Mouse (Mus musculus): Measurements from ENCODE around the gene Tecpr2. TPM values are rescaled to one million over a fixed set of nuclear protein-coding genes. Genes with fewer than 3 reads are reported as not detected.

Gene Tecpr2
- total and polyA plus RNA-seq, 3 experiments, result 3.6 to 5.2 (median 5.1) TPM

GRCm38 (mm10) chr12:110991361-110992127, 102.5 kb downstream of the Tecpr2 start:
- peaks cover 1% of the 10 kb centered on the region; the same call in 1 of the 2 replicates for H3K4me1 ChIP-seq (ENCODE audit: control insufficient read depth, insufficient read depth, low read length)
- peak overlapping the region; percentile 47 for H3K9ac ChIP-seq (ENCODE audit: low read depth, low read length)
- H3K27ac ChIP-seq, result peak overlapping the region; percentile 70
- intact Hi-C loops (cut with DNase I), result loop anchor here (1.0 to 5.0 kb wide), 2 partner anchors 46 to 55 kb away; partner anchors contain the start of gene Rcor1
- no peaks in the 10 kb centered on the region for H3K79me2 ChIP-seq (replicated peaks; ENCODE audit: control insufficient read depth, insufficient read depth, low read length)
- H3K4me3 ChIP-seq, result peak overlapping the region; percentile 61
- 10% methylated on average over 23 of the region's 23 CpGs for WGBS
- H3K27me3 ChIP-seq (ENCODE audit: control insufficient read depth, insufficient read depth, low read length), result no peaks in the 10 kb centered on the region
- no peaks in the 10 kb centered on the region for H3K36me3 ChIP-seq (ENCODE audit: control insufficient read depth, insufficient read depth, low read length)
- peak; percentile 76 to 77 for DNase-seq
- no peak for TF ChIP-seq EP300 (IDR thresholded peaks at IDR 0.05; ENCODE audit: insufficient read depth, low read depth, low read length)
- TF ChIP-seq POLR2A (IDR thresholded peaks at IDR 0.05; ENCODE audit: insufficient read depth, low read depth, low read length), result no peak; the same call in 1 of the 2 replicates
- TF ChIP-seq CTCF (IDR thresholded peaks at IDR 0.05), result peak; percentile 57

- H3K9ac ChIP-seq (ENCODE audit: low read depth, low read length), result peak overlapping the region; percentile 83
- H3K4me1 ChIP-seq (ENCODE audit: control insufficient read depth, insufficient read depth, low read length), result peaks cover 1% of the 10 kb centered on the region; the same call in 1 of the 2 replicates
- peak; percentile 92 to 95 for DNase-seq
- intact Hi-C loops (cut with DNase I), result loop anchor here (1.0 to 5.0 kb wide), 2 partner anchors 45 to 56 kb away; partner anchors contain the start of gene Rcor1
- H3K36me3 ChIP-seq (ENCODE audit: control insufficient read depth, insufficient read depth, low read length), result no peaks in the 10 kb centered on the region
- H3K27me3 ChIP-seq (ENCODE audit: control insufficient read depth, insufficient read depth, low read length), result no peaks in the 10 kb centered on the region
- no peaks in the 10 kb centered on the region for H3K79me2 ChIP-seq (replicated peaks; ENCODE audit: control insufficient read depth, insufficient read depth, low read length)
- 0% methylated on average over 24 of the region's 24 CpGs for WGBS
- TF ChIP-seq CTCF (IDR thresholded peaks at IDR 0.05) (peak; percentile 86), EP300 (IDR thresholded peaks at IDR 0.05; ENCODE audit: insufficient read depth, low read depth, low read length) (no peak), POLR2A (IDR thresholded peaks at IDR 0.05; ENCODE audit: insufficient read depth, low read depth, low read length) (0 out of 2 replicates have a peak, but pooled peaks have one; percentile 24)
- peak overlapping the region; percentile 70 for H3K27ac ChIP-seq
- H3K4me3 ChIP-seq, result peak overlapping the region; percentile 61
Observed at GRCm38 (mm10) chr12:110992128-110992553, 103.1 kb downstream of the Tecpr2 start.

GRCm38 (mm10) chr12:110992771-110993170, 103.7 kb downstream of the Tecpr2 start:
- Histone ChIP-seq H3K9ac (ENCODE audit: low read depth, low read length) (no peak overlapping the region), H3K4me1 (ENCODE audit: control insufficient read depth, insufficient read depth, low read length) (no peaks in the 10 kb centered on the region), H3K4me3 (no peak overlapping the region; the same call in 1 of the 2 replicates), H3K36me3 (ENCODE audit: control insufficient read depth, insufficient read depth, low read length) (no peaks in the 10 kb centered on the region), H3K79me2 (replicated peaks; ENCODE audit: control insufficient read depth, insufficient read depth, low read length) (no peaks in the 10 kb centered on the region), H3K27ac (no peak overlapping the region; the same call in 1 of the 2 replicates), H3K27me3 (ENCODE audit: control insufficient read depth, insufficient read depth, low read length) (no peaks in the 10 kb centered on the region)
- TF ChIP-seq CTCF (IDR thresholded peaks at IDR 0.05), result no peak
- TF ChIP-seq EP300 (IDR thresholded peaks at IDR 0.05; ENCODE audit: insufficient read depth, low read depth, low read length), result no peak
- TF ChIP-seq POLR2A (IDR thresholded peaks at IDR 0.05; ENCODE audit: insufficient read depth, low read depth, low read length), result no peak
- intact Hi-C loops (cut with DNase I), result loop anchor here (1.0 to 5.0 kb wide), 2 partner anchors 45 to 56 kb away; partner anchors contain the start of gene Rcor1
- WGBS, result 79% methylated on average over 12 of the region's 12 CpGs
- no peak for DNase-seq

- intact Hi-C loops (cut with DNase I), result loop anchor here (5.0 kb wide), 1 partner anchor 44 kb away; the partner anchor contains the start of gene Rcor1
- Histone ChIP-seq H3K4me1 (ENCODE audit: control insufficient read depth, insufficient read depth, low read length) (no peaks in the 10 kb centered on the region), H3K4me3 (no peak overlapping the region), H3K27ac (no peak overlapping the region), H3K27me3 (ENCODE audit: control insufficient read depth, insufficient read depth, low read length) (no peaks in the 10 kb centered on the region), H3K36me3 (ENCODE audit: control insufficient read depth, insufficient read depth, low read length) (no peaks in the 10 kb centered on the region), H3K79me2 (replicated peaks; ENCODE audit: control insufficient read depth, insufficient read depth, low read length) (no peaks in the 10 kb centered on the region), H3K9ac (ENCODE audit: low read depth, low read length) (no peak overlapping the region)
- WGBS, result 73% methylated on average over 3 of the region's 3 CpGs
- DNase-seq, result no peak
- TF ChIP-seq CTCF (IDR thresholded peaks at IDR 0.05) (no peak), EP300 (IDR thresholded peaks at IDR 0.05; ENCODE audit: insufficient read depth, low read depth, low read length) (no peak), POLR2A (IDR thresholded peaks at IDR 0.05; ENCODE audit: insufficient read depth, low read depth, low read length) (no peak)
Observed at GRCm38 (mm10) chr12:110993226-110993625, 104.2 kb downstream of the Tecpr2 start.

GRCm38 (mm10) chr12:110994666-110995065, 105.6 kb downstream of the Tecpr2 start:
- Histone ChIP-seq H3K4me3 (no peak overlapping the region), H3K36me3 (ENCODE audit: control insufficient read depth, insufficient read depth, low read length) (no peaks in the 10 kb centered on the region), H3K9ac (ENCODE audit: low read depth, low read length) (no peak overlapping the region), H3K4me1 (ENCODE audit: control insufficient read depth, insufficient read depth, low read length) (no peaks in the 10 kb centered on the region), H3K27ac (no peak overlapping the region), H3K27me3 (ENCODE audit: control insufficient read depth, insufficient read depth, low read length) (no peaks in the 10 kb centered on the region), H3K79me2 (replicated peaks; ENCODE audit: control insufficient read depth, insufficient read depth, low read length) (no peaks in the 10 kb centered on the region)
- intact Hi-C loops (cut with DNase I), result loop anchor here (5.0 kb wide), 1 partner anchor 43 kb away; the partner anchor contains the start of gene Rcor1
- TF ChIP-seq POLR2A (IDR thresholded peaks at IDR 0.05; ENCODE audit: insufficient read depth, low read depth, low read length) (no peak), EP300 (IDR thresholded peaks at IDR 0.05; ENCODE audit: insufficient read depth, low read depth, low read length) (no peak), CTCF (IDR thresholded peaks at IDR 0.05) (no peak)
- no peak for DNase-seq
- WGBS, result 41% methylated on average over 12 of the region's 12 CpGs

All from heart, adult 2 months (tissue).